Mouse (Mus musculus): ENCODE measurements at regions not wholly inside any gene's neighbourhood (a gene's known extent, or its start where the extent isn't known, plus 50 kb on each side); places are given as distances from the start of the nearest gene placed in this dataset.

GRCm38 (mm10) chr3:38647737-38648330 is 163.2 kb upstream of the Ankrd50 start:
- H3K27me3 ChIP-seq, result no peaks in the 10 kb centered on the region
- H3K9ac ChIP-seq (replicated peaks), result no peak overlapping the region
- no peak overlapping the region for H3K27ac ChIP-seq
- H3K9me3 ChIP-seq, result no peaks in the 10 kb centered on the region
- no peaks in the 10 kb centered on the region for H3K4me1 ChIP-seq (replicated peaks)
- H3K36me3 ChIP-seq, result no peaks in the 10 kb centered on the region
- no peak overlapping the region for H3K4me2 ChIP-seq
- 88% methylated on average over 7 of the region's 7 CpGs for WGBS
- no peak overlapping the region for H3K4me3 ChIP-seq (replicated peaks)
- no peak for ATAC-seq (ENCODE audit: insufficient number of reproducible peaks, insufficient read depth, low FRiP score, low TSS enrichment, low read depth)

- no peak overlapping the region for H3K9ac ChIP-seq (replicated peaks)
- no peak overlapping the region for H3K4me3 ChIP-seq (replicated peaks)
- no peak for ATAC-seq (ENCODE audit: insufficient number of reproducible peaks, insufficient read depth, low FRiP score, low TSS enrichment, low read depth)
- H3K4me1 ChIP-seq (replicated peaks), result no peaks in the 10 kb centered on the region
- no peaks in the 10 kb centered on the region for H3K9me3 ChIP-seq
- 67% methylated on average over 1 of the region's 1 CpGs for WGBS
- H3K36me3 ChIP-seq, result no peaks in the 10 kb centered on the region
- H3K27ac ChIP-seq, result no peak overlapping the region
- H3K4me2 ChIP-seq, result no peak overlapping the region
- H3K27me3 ChIP-seq, result no peaks in the 10 kb centered on the region
Observed at GRCm38 (mm10) chr3:38641733-38642132, 157.1 kb upstream of the Ankrd50 start.

GRCm38 (mm10) chr3:38636806-38637205 is 152.2 kb upstream of the Ankrd50 start:
- H3K4me2 ChIP-seq, result no peak overlapping the region
- H3K4me3 ChIP-seq (replicated peaks), result no peak overlapping the region
- ATAC-seq (ENCODE audit: insufficient number of reproducible peaks, insufficient read depth, low FRiP score, low TSS enrichment, low read depth), result no peak
- H3K27ac ChIP-seq, result no peak overlapping the region
- H3K36me3 ChIP-seq, result no peaks in the 10 kb centered on the region
- H3K9me3 ChIP-seq, result no peaks in the 10 kb centered on the region
- peaks cover 6% of the 10 kb centered on the region; the same call in 1 of the 2 replicates for H3K4me1 ChIP-seq (replicated peaks)
- H3K9ac ChIP-seq (replicated peaks), result no peak overlapping the region
- 62% methylated on average over 4 of the region's 4 CpGs for WGBS
- H3K27me3 ChIP-seq, result no peaks in the 10 kb centered on the region

- no peak overlapping the region for H3K4me3 ChIP-seq (replicated peaks)
- H3K9me3 ChIP-seq, result no peaks in the 10 kb centered on the region
- H3K4me2 ChIP-seq, result no peak overlapping the region
- peaks cover 6% of the 10 kb centered on the region; the same call in 1 of the 2 replicates for H3K4me1 ChIP-seq (replicated peaks)
- H3K27me3 ChIP-seq, result no peaks in the 10 kb centered on the region
- 56% methylated on average over 7 of the region's 7 CpGs for WGBS
- H3K9ac ChIP-seq (replicated peaks), result no peak overlapping the region
- no peak overlapping the region for H3K27ac ChIP-seq
- ATAC-seq (ENCODE audit: insufficient number of reproducible peaks, insufficient read depth, low FRiP score, low TSS enrichment, low read depth), result peak; percentile 85
- no peaks in the 10 kb centered on the region for H3K36me3 ChIP-seq
Observed at GRCm38 (mm10) chr3:38633347-38633746, 148.7 kb upstream of the Ankrd50 start.

- H3K27ac ChIP-seq, result no peak overlapping the region
- ATAC-seq (ENCODE audit: insufficient number of reproducible peaks, insufficient read depth, low FRiP score, low TSS enrichment, low read depth), result no peak
- WGBS, result 67% methylated on average over 12 of the region's 12 CpGs
Observed at GRCm38 (mm10) chr3:38625575-38626184, 141.0 kb upstream of the Ankrd50 start.

GRCm38 (mm10) chr3:38617989-38618388 is 133.3 kb upstream of the Ankrd50 start:
- Histone ChIP-seq H3K4me3 (replicated peaks) (no peak overlapping the region), H3K27ac (no peak overlapping the region), H3K9ac (replicated peaks) (no peak overlapping the region), H3K9me3 (no peaks in the 10 kb centered on the region), H3K36me3 (no peaks in the 10 kb centered on the region), H3K27me3 (no peaks in the 10 kb centered on the region), H3K4me1 (replicated peaks) (peaks cover 9% of the 10 kb centered on the region; the same call in 1 of the 2 replicates), H3K4me2 (no peak overlapping the region)
- no peak for ATAC-seq (ENCODE audit: insufficient number of reproducible peaks, insufficient read depth, low FRiP score, low TSS enrichment, low read depth)
- WGBS, result 45% methylated on average over 3 of the region's 3 CpGs

More at GRCm38 (mm10) chr3:38625575-38626184, 141.0 kb upstream of the Ankrd50 start:
- H3K36me3 ChIP-seq, result no peaks in the 10 kb centered on the region
- H3K4me1 ChIP-seq (replicated peaks), result no peaks in the 10 kb centered on the region
- H3K9ac ChIP-seq (replicated peaks), result no peak overlapping the region
- H3K4me3 ChIP-seq (replicated peaks), result no peak overlapping the region
- no peak overlapping the region for H3K4me2 ChIP-seq
- no peaks in the 10 kb centered on the region for H3K9me3 ChIP-seq
- H3K27me3 ChIP-seq, result no peaks in the 10 kb centered on the region

GRCm38 (mm10) chr3:38617217-38617616 is 132.6 kb upstream of the Ankrd50 start:
- no peaks in the 10 kb centered on the region for H3K9me3 ChIP-seq
- 0 out of 2 replicates have a peak overlapping the region, but pooled peaks have one; percentile 24 for H3K27ac ChIP-seq
- H3K4me3 ChIP-seq (replicated peaks), result no peak overlapping the region
- H3K36me3 ChIP-seq, result no peaks in the 10 kb centered on the region
- no peaks in the 10 kb centered on the region for H3K27me3 ChIP-seq
- H3K4me2 ChIP-seq, result no peak overlapping the region
- WGBS, result 83% methylated on average over 8 of the region's 8 CpGs
- H3K4me1 ChIP-seq (replicated peaks), result peaks cover 9% of the 10 kb centered on the region; the same call in 1 of the 2 replicates
- no peak for ATAC-seq (ENCODE audit: insufficient number of reproducible peaks, insufficient read depth, low FRiP score, low TSS enrichment, low read depth)
- no peak overlapping the region for H3K9ac ChIP-seq (replicated peaks)

- Histone ChIP-seq H3K27ac (no peak overlapping the region), H3K27me3 (no peaks in the 10 kb centered on the region), H3K9ac (replicated peaks) (no peak overlapping the region), H3K9me3 (no peaks in the 10 kb centered on the region), H3K36me3 (no peaks in the 10 kb centered on the region), H3K4me1 (replicated peaks) (peaks cover 7% of the 10 kb centered on the region; the same call in 1 of the 2 replicates), H3K4me3 (replicated peaks) (no peak overlapping the region), H3K4me2 (no peak overlapping the region)
- 79% methylated on average over 6 of the region's 6 CpGs for WGBS
- ATAC-seq (ENCODE audit: insufficient number of reproducible peaks, insufficient read depth, low FRiP score, low TSS enrichment, low read depth), result no peak
Observed at GRCm38 (mm10) chr3:38613706-38614105, 129.1 kb upstream of the Ankrd50 start.

GRCm38 (mm10) chr3:38591531-38591930 is 106.9 kb upstream of the Ankrd50 start:
- Histone ChIP-seq H3K4me2 (no peak overlapping the region), H3K4me3 (replicated peaks) (no peak overlapping the region), H3K4me1 (replicated peaks) (no peaks in the 10 kb centered on the region), H3K27me3 (no peaks in the 10 kb centered on the region), H3K36me3 (no peaks in the 10 kb centered on the region), H3K27ac (no peak overlapping the region), H3K9ac (replicated peaks) (no peak overlapping the region), H3K9me3 (no peaks in the 10 kb centered on the region)
- ATAC-seq (ENCODE audit: insufficient number of reproducible peaks, insufficient read depth, low FRiP score, low TSS enrichment, low read depth), result no peak
- 94% methylated on average over 1 of the region's 1 CpGs for WGBS

GRCm38 (mm10) chr3:38588966-38589365 is 104.3 kb upstream of the Ankrd50 start:
- H3K4me2 ChIP-seq, result no peak overlapping the region
- no peaks in the 10 kb centered on the region for H3K9me3 ChIP-seq
- H3K4me1 ChIP-seq (replicated peaks), result no peaks in the 10 kb centered on the region
- H3K36me3 ChIP-seq, result no peaks in the 10 kb centered on the region
- H3K4me3 ChIP-seq (replicated peaks), result no peak overlapping the region
- no peak overlapping the region for H3K9ac ChIP-seq (replicated peaks)
- no peak for ATAC-seq (ENCODE audit: insufficient number of reproducible peaks, insufficient read depth, low FRiP score, low TSS enrichment, low read depth)
- no peaks in the 10 kb centered on the region for H3K27me3 ChIP-seq
- no peak overlapping the region for H3K27ac ChIP-seq

- Histone ChIP-seq H3K4me2 (no peak overlapping the region), H3K27me3 (no peaks in the 10 kb centered on the region), H3K36me3 (no peaks in the 10 kb centered on the region), H3K4me1 (replicated peaks) (no peaks in the 10 kb centered on the region), H3K4me3 (replicated peaks) (no peak overlapping the region), H3K9me3 (no peaks in the 10 kb centered on the region), H3K9ac (replicated peaks) (no peak overlapping the region), H3K27ac (no peak overlapping the region)
- WGBS, result 80% methylated on average over 5 of the region's 5 CpGs
- ATAC-seq (ENCODE audit: insufficient number of reproducible peaks, insufficient read depth, low FRiP score, low TSS enrichment, low read depth), result no peak
Observed at GRCm38 (mm10) chr3:38585509-38585908, 100.9 kb upstream of the Ankrd50 start.

GRCm38 (mm10) chr3:38579781-38580180 is 95.1 kb upstream of the Ankrd50 start:
- no peak for ATAC-seq (ENCODE audit: insufficient number of reproducible peaks, insufficient read depth, low FRiP score, low TSS enrichment, low read depth)
- 66% methylated on average over 1 of the region's 1 CpGs for WGBS

More at GRCm38 (mm10) chr3:38579781-38580180, 95.1 kb upstream of the Ankrd50 start:
- Histone ChIP-seq H3K27me3 (no peaks in the 10 kb centered on the region), H3K27ac (no peak overlapping the region), H3K36me3 (no peaks in the 10 kb centered on the region), H3K4me3 (replicated peaks) (no peak overlapping the region), H3K9ac (replicated peaks) (no peak overlapping the region), H3K4me1 (replicated peaks) (no peaks in the 10 kb centered on the region), H3K4me2 (no peak overlapping the region), H3K9me3 (no peaks in the 10 kb centered on the region)

Measured in limb, embryonic 12.5 days (tissue).